Mouse (Mus musculus) midbrain, postnatal 0 days (tissue): ENCODE measurements at regions not wholly inside any gene's neighbourhood (a gene's known extent, or its start where the extent isn't known, plus 50 kb on each side); places are given as distances from the start of the nearest gene placed in this dataset.
"Not testable (repeated sequence)": the region's sequence is repeated elsewhere in the genome, so short reads cannot be mapped to it uniquely, and the experiment has no call there.

Source experiments
- ATAC-seq: fragments of 200-750 bp; cut with Nextera tagmentation; 2 replicates; pipeline ENCODE4 v1.8.0; 2017; ENCODE audit warnings: moderate number of reproducible peaks, mild to moderate bottlenecking, moderate TSS enrichment, moderate library complexity; ENCODE audit not compliant: low FRiP score
- DNase-seq: peaks from one replicate; pipeline ENCODE4 v3.0.0-alpha.2; 2015; ENCODE audit warnings: low spot score
- H3K27ac ChIP-seq: fragments of 300-500 bp; sonication (generic); 2 replicates; pipeline ENCODE4 v1.5.1; 2014; ENCODE audit warnings: low read depth, mild to moderate bottlenecking, low read length, mixed read lengths
- H3K27me3 ChIP-seq: fragments of 300-500 bp; sonication (generic); 2 replicates; pipeline ENCODE4 v1.6.1; 2014; ENCODE audit warnings: low read length, control low read depth, mixed read lengths; ENCODE audit not compliant: insufficient read depth
- H3K36me3 ChIP-seq: fragments of 300-500 bp; sonication (generic); 2 replicates; pipeline ENCODE4 v1.6.1; 2014; ENCODE audit warnings: low read length, control low read depth, mixed read lengths; ENCODE audit not compliant: insufficient read depth
- H3K4me1 ChIP-seq: fragments of 300-500 bp; sonication (generic); 2 replicates; pipeline ENCODE4 v1.6.1; 2014; ENCODE audit warnings: mild to moderate bottlenecking, control low read depth, antibody characterized with exemption, low read length, mixed read lengths; ENCODE audit not compliant: insufficient read depth
- H3K4me2 ChIP-seq: fragments of 300-500 bp; sonication (generic); 2 replicates; pipeline ENCODE4 v1.6.1; 2014; ENCODE audit warnings: low read depth, mild to moderate bottlenecking, low read length, mixed read lengths; ENCODE audit not compliant: poor library complexity, severe bottlenecking
- H3K4me3 ChIP-seq: fragments of 300-500 bp; sonication (generic); 2 replicates; pipeline ENCODE4 v1.5.1; 2014; ENCODE audit warnings: low read depth, mild to moderate bottlenecking, low read length, moderate library complexity
- H3K9ac ChIP-seq: fragments of 300-500 bp; sonication (generic); replicated peaks from 2 replicates; pipeline ENCODE4 v1.6.1; 2014; ENCODE audit warnings: mild to moderate bottlenecking, low read length, moderate library complexity, mixed read lengths; ENCODE audit not compliant: poor library complexity, severe bottlenecking
- H3K9me3 ChIP-seq: fragments of 300-500 bp; sonication (generic); 2 replicates; pipeline ENCODE4 v1.6.1; 2016; ENCODE audit warnings: low read length, control low read depth
- CTCF ChIP-seq: IDR thresholded peaks from 2 replicates; pipeline ENCODE4 v1.5.1; 2016; ENCODE audit warnings: antibody characterized with exemption, mild to moderate bottlenecking
- WGBS: fragments of 180-500 bp; shearing (Covaris S2); extraction: QIAGEN DNeasy Blood & Tissue Kit; methylation state at CpG from one replicate; pipeline ENCODE4 v1.1.7; 2014; 5-methylcytosine and 5-hydroxymethylcytosine counted together

DNA sequence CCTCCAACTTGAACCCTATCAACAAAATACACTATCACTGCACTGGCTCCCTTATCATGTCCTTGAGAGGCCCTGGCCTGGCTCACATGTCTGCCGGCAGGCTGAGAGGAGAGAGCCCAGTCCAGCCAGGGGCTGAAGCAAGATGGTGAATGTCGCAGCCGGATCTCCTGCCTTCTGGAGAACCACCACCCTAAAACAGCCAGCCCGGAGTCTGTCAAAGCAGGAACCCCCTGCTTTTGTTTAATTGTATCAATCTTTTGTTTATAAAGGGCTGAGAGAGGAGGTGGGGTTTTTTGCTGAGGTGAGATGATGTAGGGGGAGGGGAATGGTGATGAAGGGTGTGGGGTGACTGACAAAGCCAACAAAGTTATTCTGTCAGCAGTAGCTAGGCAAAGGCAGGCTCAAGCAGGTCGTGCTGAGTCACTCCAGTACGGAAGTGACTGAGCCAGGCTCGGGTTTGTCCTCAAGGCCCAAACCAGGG, 269.2 kb downstream of the Gxylt1 start:
- no peak overlapping the region for H3K9ac ChIP-seq
- no peak overlapping the region for H3K4me3 ChIP-seq
- WGBS = 70% methylated on average over 7 of the region's 7 CpGs
- DNase-seq (no peak), ATAC-seq (no peak)
- H3K4me1 ChIP-seq = peaks cover 11% of the 10 kb centered on the region; the same call in 1 of the 2 replicates
- no peak for TF ChIP-seq CTCF
- no peak overlapping the region for H3K4me2 ChIP-seq
- H3K27ac ChIP-seq = no peak overlapping the region
- H3K36me3 ChIP-seq = no peaks in the 10 kb centered on the region
- no peaks in the 10 kb centered on the region for H3K9me3 ChIP-seq
- no peaks in the 10 kb centered on the region for H3K27me3 ChIP-seq

DNA sequence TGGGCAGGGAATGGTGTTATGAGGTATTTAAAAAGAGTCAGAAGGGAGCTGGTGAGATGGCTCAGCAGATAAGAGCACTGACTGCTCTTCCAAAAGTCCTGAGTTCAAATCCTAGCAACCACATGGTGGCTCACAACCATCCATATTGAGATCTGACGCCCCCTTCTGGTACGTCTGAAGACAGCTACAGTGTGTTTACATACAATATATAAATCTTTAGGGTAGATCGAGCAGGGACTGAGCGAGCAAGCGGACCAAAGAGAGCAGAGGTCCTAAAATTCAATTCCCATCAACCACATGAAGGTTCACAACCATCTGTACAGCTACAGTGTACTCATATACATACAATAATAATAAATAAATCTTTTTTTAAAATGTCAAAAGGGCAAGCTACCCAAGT, 269.8 kb downstream of the Gxylt1 start:
- WGBS = 93% methylated on average over 5 of the region's 5 CpGs
- TF ChIP-seq CTCF = peak; percentile 16; the same call in 1 of the 2 replicates

GRCm38 (mm10) chr15:93004551-93004950, 270.4 kb downstream of the Gxylt1 start:
- H3K4me3 ChIP-seq = no peak overlapping the region
- no peak overlapping the region for H3K4me2 ChIP-seq
- no peak overlapping the region for H3K9ac ChIP-seq
- H3K27ac ChIP-seq = no peak overlapping the region
- peak; percentile 7; the same call in 1 of the 2 replicates for TF ChIP-seq CTCF
- H3K36me3 ChIP-seq = no peaks in the 10 kb centered on the region
- ATAC-seq = no peak
- WGBS = 79% methylated on average over 7 of the region's 7 CpGs
- no peak for DNase-seq
- peaks cover 11% of the 10 kb centered on the region; the same call in 1 of the 2 replicates for H3K4me1 ChIP-seq
- no peaks in the 10 kb centered on the region for H3K27me3 ChIP-seq
- H3K9me3 ChIP-seq = no peaks in the 10 kb centered on the region

More for the DNA sequence above, 269.8 kb downstream of the Gxylt1 start:
- H3K4me2 ChIP-seq, H3K9ac ChIP-seq, H3K4me3 ChIP-seq, ATAC-seq, H3K27ac ChIP-seq, H3K36me3 ChIP-seq, H3K9me3 ChIP-seq, DNase-seq, H3K27me3 ChIP-seq: not testable (repeated sequence)
- H3K4me1 ChIP-seq = peaks cover 11% of the 10 kb centered on the region; the same call in 1 of the 2 replicates

- Histone ChIP-seq H3K4me3 (no peak overlapping the region), H3K4me1 (peaks cover 11% of the 10 kb centered on the region; the same call in 1 of the 2 replicates), H3K9me3 (no peaks in the 10 kb centered on the region), H3K4me2 (no peak overlapping the region), H3K27me3 (no peaks in the 10 kb centered on the region), H3K36me3 (no peaks in the 10 kb centered on the region), H3K9ac (no peak overlapping the region), H3K27ac (no peak overlapping the region)
- DNase-seq (no peak), ATAC-seq (no peak)
- peak; percentile 49 for TF ChIP-seq CTCF
- WGBS = 96% methylated on average over 3 of the region's 3 CpGs
Observed at GRCm38 (mm10) chr15:93003233-93003632, 271.7 kb downstream of the Gxylt1 start.

DNA sequence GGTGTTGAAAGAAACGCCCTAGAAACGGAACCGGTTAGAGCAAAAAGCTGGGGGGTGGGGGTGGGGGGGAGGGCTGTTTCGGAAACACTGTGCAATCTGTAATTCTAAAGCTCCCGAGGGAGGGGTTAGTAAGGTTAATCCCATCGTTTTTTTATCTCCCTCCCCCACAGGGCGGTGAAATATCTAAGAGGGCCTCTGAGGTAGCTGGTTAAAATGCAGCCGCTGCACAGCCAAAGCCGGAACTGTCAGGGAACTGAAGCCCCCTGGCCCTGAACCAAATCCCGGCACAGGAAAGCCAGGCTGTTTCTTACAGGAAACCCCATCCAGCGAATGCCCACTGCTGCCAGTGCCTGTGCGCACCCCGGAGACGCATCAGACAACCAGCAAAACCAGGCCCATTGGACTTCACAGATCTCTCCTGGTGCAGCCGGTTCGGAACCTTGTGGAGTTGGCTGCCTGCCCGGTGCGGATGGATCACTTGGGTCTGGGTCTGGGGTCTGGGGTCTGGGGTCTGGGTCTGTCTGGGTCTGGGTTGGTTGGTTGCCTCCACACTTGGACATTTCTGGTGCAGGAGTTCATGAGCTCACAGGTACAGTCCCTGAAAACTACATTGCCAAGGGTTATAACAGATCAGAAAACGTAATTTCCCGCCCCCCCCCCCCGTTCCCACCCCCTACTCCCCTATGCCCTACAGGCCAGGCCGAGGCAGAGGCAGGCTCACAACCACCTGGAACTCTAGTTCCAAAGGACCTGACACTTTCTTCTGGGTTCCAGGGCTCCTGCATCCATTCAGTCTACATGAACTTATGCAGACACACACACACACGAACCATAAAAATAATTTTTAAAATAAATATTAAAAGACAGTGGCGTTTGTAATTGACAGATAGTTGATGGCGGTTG, 272.7 kb downstream of the Gxylt1 start:
- Histone ChIP-seq H3K27ac (peak overlapping the region; percentile 59), H3K4me1 (peaks cover 11% of the 10 kb centered on the region; the same call in 1 of the 2 replicates), H3K9me3 (no peaks in the 10 kb centered on the region), H3K9ac (0 out of 2 replicates have a peak overlapping the region, but pooled peaks have one; percentile 30), H3K27me3 (no peaks in the 10 kb centered on the region), H3K4me3 (peak overlapping the region; percentile 18; the same call in 1 of the 2 replicates), H3K36me3 (no peaks in the 10 kb centered on the region), H3K4me2 (peak overlapping the region; percentile 38)
- no peak for TF ChIP-seq CTCF
- ATAC-seq = peak; percentile 65; the same call in 1 of the 2 replicates
- 27% methylated on average over 25 of the region's 25 CpGs for WGBS
- peak; percentile 84 for DNase-seq
